Mouse (Mus musculus): Measurements from ENCODE around the gene Hlcs. TPM values are rescaled to one million over a fixed set of nuclear protein-coding genes. Genes with fewer than 3 reads are reported as not detected.

Gene Hlcs
- polyA plus RNA-seq, 1 experiment from 2014 or later = 7.7 TPM

Other genes with a start within 250 kb of the Hlcs start
- not detected in 2 replicates for gene Sim2, start 228.6 kb downstream of the Hlcs start, polyA plus RNA-seq (2015; fragmentation: Nextera tagmentation; extraction: Ambion mirVana)
- 4.4 and 4.7 TPM in 2 replicates for gene Ripply3, start 14.8 kb upstream of the Hlcs start, polyA plus RNA-seq (2015; fragmentation: Nextera tagmentation; extraction: Ambion mirVana)
- 134 and 183 TPM in 2 replicates for gene Ttc3, start 57.0 kb upstream of the Hlcs start, polyA plus RNA-seq (2015; fragmentation: Nextera tagmentation; extraction: Ambion mirVana)
- 120 and 124 TPM in 2 replicates for gene Pigp, start 58.3 kb upstream of the Hlcs start, polyA plus RNA-seq (2015; fragmentation: Nextera tagmentation; extraction: Ambion mirVana)
- gene Vps26c, start 213.3 kb upstream of the Hlcs start, polyA plus RNA-seq (2015; fragmentation: Nextera tagmentation; extraction: Ambion mirVana) = 61.5 and 63.1 TPM in 2 replicates

Measured in intestine, embryonic 15.5 days (tissue).